Mouse (Mus musculus) E14TG2a.4 (cell line): ENCODE measurements at regions not wholly inside any gene's neighbourhood (a gene's known extent, or its start where the extent isn't known, plus 50 kb on each side); places are given as distances from the start of the nearest gene placed in this dataset.

ENCODE experiments used
- CTCF ChIP-seq: conservative IDR thresholded peaks from 2 replicates; pipeline ENCODE4 v1.5.1; 2014; ENCODE audit warnings: low read length
- POU5F1 ChIP-seq: IDR thresholded peaks from 2 replicates; pipeline ENCODE4 v1.6.1; 2014; ENCODE audit warnings: low read length, borderline replicate concordance

DNA sequence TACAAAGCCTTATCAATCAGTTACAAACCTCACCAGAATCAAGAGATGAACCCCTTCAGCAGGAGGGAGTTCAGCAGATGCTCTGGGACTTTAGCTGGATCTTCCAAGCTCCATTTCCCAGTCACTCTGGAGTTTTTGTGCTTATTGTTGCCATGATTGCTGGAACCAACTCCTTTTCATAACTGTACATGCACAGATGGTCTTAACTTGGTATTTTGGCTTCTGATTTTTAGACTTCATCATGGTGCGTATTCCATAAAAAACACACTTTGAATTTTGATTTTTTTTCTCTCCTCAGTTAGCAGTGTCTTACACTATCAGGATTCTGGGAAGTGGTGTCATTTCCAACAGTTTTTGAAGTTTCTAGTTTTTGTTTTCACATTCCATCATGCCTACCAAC is 187.8 kb downstream of the Cxcl12 start:
- TF ChIP-seq CTCF (no peak), POU5F1 (no peak)
